Mouse (Mus musculus) kidney, adult 9 months (tissue): ENCODE measurements around the gene Wdr61.

Experiments
- DNase-seq: peaks from one replicate; pipeline ENCODE4 v3.0.0; 2022

The Wdr61 gene

DNA sequence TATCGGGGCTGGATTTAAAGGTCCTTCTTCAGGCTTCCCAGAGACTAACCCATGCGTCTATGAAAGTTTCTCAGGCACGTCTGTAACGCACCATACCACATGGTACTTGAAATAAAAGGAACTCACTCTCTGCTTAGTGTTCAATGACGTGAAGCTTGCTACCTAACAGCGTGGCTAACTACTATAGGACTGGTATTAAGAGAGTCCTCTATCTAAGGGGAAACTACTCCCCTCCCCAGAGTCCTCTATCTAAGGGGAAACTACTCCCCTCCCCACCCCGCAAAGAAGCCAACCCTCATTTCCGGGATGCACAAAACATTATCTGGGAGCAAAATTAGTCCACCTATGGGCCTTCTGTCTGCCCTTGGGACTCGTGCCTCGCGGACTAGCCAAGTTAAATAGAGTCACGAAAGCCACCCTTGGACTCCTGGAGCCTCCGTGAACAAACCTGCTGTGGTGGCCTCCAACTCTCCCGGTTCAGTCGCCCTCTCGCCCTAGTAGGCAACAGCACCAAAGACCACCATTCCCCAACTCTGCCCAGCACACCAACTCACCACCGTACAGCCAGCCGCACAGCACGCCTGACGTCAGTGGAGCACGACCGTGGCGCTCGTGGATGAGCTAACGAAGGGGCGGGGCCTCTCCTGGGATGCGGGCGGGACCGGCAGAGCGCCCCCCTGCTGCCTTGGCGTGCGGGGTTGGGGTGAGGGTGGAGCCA is at the start of gene Wdr61:
Wdr61 (minus strand) TSS at position 599 of the 718 bp plus-strand sequence.
- DNase-seq = peak; percentile 97

DNA sequence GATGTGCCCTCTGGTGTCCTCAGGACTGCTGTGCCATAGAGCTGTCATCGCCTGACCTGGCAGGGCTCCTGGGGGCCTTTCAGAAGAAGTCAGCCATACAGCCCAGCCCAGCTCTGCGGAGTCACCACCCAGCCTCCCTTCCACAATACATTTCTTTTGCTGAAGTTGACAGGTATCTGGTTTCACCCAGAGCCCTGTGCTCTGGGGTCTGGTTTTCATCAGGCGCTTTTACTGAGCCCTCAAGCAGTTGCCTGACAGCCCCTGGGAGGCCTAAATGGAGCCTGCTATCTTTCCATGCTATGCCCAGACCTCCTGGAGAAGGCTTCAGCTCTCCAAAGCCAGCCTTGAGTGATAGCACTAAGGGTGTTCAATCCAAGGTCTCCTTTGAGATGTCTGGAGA is 49.7 kb upstream of the Wdr61 start:
- no peak for DNase-seq

DNA sequence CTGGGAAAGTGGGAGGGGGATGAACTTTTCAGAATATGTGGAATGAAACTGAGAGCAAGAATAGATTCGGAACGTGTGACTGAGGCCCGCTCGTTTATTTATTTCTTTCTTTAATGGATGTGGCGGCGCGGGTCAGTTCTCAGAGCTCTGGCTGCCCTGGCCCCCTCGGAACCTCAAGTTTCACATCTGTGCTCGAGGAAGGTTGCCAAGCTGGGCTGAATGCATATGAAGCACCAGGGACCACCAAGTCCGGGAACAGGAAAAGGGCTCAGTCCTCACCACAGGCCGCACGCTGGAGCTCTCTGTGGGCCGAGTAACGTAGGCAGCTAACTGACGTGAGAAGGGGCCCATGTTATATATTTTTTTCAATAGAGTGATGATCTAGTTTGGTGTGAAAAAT is 48.2 kb upstream of the Wdr61 start:
- DNase-seq = no peak

DNA sequence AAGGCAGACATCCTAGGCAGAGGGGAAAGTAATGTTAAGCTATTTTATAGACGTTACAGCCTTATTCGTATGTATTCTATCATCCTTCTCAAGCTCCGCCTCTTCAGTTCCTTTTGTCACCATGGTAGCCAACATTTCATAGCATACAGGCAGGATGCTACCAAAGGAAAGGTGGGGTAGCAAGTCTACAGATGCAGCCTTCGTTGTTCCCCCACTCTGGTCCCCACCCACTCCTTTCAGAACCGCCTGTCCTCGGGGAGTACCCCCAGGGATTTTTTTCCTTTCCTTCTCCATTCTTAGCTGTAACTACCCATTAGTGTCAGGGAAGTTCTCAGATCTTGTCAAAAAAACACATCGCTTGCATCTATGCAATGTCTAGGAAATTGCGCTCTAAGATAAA is 45.0 kb upstream of the Wdr61 start:
- no peak for DNase-seq

DNA sequence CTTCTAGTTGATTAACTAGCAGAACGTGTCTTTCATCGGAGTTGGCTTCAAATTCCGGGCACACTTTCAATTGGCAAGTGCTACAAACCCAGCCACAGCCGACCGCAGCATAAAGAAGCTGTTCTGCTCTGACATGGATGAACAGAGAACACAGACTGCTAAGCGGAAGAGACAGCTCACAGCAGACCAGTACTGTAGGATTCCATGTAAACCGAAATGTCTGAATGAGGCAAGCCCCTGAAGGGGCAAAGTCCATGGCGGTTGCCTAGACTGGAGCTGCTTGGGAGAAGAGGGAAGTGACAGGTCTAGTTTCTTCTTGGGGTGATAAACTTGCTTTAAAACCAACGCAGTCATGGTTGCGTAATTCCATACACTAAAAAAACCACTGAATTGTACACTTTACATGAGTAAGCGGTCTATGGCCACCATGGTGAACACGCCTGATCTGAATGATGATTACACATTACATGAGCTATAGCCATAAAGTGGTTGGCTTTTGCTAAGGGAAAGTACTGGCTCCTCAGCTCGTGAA is 42.2 kb upstream of the Wdr61 start:
- no peak for DNase-seq

DNA sequence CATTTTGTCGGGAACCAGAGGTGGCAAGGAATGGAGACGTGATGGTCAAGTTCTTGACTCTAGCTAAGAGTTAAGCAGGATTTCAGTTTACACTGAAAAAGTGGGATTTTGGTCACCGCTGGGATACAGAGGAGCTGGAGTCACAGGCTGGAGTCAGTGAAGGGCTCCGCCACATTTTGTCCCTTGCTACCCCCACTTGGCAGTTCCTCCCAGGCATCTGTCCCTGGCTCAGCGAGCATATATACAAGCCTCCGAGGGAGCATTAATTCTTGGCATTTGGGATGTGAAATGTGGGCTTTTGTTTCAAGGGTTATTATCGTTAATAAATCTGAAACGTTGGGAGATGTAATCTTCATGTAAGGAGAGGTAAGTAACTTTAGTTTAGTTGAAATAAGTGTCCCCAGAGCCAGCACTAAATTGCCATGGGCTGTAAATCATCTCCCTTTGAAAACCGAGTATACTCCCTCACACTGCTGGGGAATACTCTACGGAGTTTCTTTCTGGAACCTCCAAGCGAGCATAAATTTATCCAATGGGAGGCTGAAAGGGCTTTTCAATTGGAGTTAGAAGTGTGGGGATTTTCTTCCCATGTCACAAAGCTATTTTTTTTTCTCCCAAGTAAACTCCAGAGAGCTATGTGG is 35.9 kb upstream of the Wdr61 start:
- no peak for DNase-seq

DNA sequence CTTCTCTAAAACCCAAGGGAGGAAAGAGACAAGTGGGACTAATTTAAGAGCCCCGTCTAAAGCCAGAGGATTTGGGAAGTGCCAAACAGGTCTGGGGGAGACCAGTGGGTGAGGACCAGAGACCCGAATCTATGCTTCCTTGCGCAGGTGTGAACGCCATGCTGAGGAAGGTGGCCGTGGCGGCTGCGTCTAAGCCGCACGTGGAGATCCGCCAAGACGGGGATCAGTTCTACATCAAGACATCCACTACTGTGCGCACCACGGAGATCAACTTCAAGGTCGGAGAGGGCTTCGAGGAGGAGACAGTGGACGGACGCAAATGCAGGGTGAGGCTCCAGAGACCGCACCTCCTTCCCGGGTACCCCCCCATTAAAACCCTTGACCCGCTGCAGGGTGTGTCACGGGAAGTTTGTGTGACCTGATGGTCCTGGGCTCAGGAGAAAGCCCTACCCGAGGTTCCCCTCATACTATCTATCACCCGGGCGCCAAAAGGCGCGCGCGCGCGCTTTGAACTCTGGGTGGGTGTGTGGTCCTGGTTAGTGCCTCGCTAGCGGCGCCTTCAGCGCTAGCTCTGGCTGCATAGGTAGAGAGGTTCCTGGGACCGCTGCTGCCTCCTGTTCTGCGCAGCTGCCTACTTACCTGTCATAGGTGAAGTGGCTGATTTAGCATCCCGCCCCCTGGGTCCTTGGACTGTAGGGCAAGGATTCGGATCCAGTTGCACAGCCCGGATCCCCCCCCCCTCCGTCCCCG is 31.2 kb upstream of the Wdr61 start:
- DNase-seq = no peak

DNA sequence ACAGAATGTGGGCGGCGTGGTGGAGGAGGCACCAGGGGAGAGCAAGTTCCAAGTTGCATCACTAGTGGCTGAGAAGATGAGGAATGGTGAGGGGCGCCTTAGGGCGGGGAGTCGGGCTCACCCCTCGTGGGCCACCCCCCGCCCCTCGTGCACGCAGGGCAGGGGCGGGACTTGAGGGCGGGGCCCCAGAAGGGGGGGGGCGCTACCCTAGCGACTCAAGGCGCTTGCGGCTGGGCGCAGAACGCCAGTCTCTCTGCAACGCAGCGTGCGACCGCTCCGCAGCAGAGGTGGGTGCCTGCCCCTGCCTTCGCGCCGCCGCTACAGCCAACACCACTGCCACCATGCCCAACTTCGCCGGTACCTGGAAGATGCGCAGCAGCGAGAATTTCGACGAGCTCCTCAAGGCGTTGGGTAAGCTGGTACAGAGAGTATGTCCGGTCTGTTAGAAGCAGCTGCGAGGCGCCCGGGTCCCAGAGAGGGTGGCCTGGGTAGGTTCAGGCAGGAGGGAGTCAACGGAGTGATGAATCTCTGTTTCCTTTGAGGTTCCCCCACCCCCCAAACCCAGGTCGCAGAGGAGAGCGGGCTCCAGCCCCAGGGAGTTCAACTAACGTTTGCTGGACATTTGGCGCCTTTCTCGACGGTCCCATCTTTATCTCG is 30.4 kb upstream of the Wdr61 start, which contains the start of gene Crabp1:
Crabp1 (plus strand) TSS at position 188 of the 657 bp plus-strand sequence.
- DNase-seq = no peak

DNA sequence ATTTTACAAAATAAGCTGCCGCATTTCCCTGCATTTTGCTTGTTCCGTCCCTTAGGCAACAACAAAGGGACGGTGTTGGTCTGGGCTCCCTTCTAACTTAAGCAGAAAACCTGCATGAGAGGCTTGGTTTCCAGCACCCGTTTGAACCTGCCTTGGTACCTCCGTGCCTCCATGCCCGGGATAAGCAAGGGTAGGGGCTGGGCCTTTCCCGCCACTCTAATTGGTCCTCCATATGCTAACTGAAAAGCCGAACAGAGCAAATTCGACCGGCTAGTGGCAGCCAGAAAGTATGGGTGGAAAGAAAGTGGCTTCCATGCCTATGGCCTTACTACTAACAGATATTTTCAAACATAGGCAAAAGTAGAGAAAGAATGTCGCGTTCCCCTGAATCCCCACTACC is 29.8 kb upstream of the Wdr61 start:
- DNase-seq = no peak

DNA sequence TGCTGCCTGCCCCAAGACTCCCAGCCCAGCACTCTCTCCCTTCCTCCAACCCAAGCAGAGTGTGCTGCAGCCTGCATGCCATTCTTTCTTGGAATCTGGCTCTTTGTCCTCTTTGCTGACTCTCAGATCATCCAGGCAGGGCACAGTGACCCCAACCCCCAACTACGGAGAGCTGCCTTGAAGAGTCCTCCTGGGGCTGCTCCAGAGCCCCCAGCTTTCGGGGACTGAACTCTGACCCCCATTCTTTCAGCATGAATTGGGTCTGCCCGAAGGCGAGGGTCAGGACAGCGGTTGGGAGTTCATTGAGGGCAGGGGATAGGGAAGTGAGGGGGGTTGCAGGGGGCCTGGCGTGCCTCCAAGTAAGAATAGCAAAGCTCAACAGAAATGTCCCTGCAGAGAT is 25.3 kb upstream of the Wdr61 start:
- peak; percentile 26 for DNase-seq

DNA sequence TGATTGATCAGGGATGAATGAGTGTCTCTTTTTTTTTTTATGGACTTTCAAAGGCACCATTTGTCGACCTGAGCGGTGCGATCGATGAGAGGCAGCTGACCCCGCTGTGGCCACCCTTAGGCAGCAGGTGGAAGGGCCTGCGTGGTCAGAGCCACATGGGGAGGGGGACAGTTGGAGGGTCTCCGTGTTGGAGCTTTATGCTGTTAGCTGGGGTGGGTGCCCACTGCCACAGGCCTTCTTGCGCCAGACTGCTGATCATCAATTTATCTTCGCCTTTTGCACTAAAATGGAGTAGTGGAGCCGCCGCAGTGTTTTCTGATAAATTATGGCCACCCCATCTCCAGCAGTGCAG is 18.6 kb upstream of the Wdr61 start:
- DNase-seq = no peak

DNA sequence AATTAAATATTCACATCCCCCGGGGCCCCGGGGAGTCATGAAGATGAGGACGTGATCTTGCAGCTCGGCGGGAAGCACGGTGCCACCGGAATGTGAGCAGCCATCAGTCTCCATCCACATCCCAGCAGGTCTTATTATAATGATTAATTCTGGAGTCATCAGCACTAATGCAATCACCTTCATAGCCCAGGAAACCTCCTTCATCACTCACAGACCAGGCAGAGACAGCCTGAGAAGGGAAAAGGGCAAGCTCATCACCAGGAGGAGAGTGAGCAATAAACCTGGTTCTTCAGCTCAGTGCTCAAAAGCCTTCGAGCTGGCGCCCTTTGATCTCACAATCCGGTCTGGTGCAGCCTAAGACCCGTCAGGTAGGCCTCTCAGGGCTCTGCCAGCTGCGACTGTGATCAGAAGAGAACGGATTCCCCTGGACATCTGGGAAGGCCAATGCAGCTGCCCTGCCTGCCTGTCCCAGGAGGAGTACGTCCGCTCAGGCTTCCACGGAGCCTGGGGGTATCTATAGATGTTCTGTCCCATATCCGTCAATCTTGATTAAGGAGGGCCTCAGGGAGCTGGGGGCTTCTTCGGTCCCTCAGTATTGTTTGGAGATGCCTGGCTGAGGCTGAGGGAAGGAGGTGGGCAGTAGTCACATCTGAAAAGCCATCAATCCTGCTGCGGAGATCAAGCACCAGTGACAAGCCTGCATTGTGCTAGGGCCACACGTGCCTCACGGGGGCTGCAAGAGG is 18.1 kb upstream of the Wdr61 start:
- DNase-seq = no peak

DNA sequence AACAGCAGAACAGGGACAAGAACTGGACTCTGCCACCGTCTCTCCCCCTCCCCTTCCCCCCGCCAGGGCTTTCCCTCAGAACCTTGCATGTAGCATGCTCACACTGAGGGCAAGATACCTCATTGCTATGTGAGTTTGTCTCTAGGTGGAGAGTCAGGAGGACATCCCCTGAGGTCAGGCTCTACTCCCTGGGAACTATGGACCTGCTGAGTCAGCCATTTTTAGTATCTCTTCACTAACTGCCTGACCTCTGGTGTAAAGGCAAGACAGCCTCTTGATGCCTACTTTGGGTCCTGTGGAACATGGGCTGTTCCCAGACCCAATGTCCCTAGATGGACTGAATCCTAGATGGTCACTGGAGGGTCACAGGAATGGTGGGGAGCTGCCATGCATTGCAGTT is 17.4 kb upstream of the Wdr61 start:
- no peak for DNase-seq

DNA sequence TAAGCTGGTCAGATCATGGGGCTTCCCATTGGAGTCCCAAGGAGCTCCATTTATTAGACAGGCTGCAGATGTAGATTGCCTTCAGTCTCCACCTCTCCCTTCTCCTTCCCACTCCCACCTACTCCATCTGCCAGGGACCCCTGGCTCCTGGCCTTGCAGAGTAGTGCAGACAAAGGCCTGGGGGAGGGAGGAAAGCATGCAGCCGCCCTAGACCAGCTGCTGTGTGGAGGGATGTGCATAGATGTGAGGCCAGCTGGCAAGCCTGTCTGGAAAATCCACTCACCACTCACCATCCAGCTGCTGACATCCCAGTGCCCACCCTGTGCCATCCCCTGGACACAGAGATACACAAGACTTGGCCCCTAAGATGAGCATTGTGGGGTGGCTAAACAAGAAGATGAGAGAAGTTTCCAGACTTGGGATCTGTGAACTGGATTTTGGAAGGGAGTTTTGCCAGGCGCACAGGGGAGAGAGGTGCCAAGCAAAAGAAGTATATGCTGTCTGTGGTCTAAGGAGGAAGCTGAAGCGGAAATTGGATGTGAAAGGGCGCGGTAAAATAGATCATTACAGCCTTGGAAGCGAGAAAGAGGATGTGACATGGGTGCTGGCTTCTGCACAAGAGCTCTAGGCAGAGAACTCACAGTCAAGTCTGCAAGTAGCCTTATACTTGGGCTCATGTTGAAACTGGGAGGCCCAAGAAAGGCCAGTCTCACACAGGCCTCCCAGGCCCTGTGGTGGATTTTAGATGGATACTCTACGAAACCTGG is 16.1 kb upstream of the Wdr61 start:
- DNase-seq = no peak

DNA sequence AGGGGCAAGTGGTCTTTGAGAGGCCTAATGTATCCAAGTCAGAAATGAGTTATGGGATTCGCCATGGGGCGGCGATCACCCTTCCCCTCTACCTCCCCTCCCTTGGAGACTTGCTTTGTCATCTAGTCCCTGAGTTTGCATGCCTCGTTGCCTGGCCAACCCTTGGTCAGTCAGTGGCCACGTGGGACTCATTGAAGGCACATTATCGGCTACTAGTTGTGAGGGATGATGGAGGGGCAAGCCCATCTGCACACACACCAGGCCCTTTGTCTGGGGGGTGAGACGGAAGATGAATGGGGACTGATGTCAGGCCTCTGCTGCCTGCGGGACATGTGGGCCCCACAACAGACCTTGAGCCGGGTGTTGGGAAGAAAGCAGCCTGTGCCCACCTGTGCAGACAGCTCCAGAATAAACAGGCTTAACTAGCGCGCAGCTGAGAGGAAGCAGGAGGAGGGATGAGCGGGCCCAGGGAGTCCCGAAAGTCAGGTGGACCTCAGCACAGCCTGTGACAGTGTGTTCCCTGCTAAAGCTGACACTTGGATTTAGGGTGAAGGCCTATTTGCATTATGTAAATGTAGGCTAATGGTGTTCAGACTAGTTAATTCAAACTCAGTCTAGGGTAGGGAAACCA is 11.5 kb upstream of the Wdr61 start:
- DNase-seq = no peak

DNA sequence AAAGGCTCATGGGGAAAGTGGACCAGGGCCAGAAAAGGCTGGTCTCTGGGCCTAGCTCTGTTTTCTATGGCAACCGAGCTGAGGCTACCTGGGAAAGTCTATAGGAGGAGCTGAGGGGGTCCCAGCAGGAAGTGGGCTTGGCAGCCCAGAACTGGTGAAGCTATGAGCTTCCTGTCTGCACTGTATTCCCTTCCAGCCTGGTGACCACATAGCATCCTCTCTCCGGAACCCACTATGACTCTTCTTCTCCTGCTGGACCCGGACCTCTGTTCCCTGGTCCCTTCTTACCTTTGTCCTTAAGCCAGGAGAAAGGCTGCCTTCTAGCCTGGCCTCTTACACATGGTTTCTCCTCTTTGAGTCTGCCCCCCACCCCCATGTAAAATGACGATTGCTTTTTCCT is 9.6 kb upstream of the Wdr61 start:
- DNase-seq = no peak

DNA sequence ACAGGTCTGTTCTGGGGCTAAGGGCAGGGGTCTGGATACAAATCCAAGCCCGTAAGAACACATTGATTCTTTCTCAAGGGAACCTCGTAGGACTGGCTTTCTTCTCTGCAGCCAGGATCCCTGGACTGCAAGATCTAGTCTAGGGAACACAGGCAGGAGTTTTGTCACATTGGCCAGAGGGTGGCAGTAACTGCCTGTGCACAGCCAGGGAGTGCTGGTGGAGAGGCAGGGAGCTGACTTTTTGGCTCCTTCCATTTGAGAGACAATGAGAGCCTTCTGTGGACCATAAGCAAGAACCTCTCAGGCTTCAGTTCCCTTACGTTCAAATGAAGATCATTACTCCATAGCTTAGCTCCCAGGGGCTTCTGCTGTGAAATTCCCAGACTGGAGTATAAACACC is 4.1 kb upstream of the Wdr61 start:
- DNase-seq = peak; percentile 53

DNA sequence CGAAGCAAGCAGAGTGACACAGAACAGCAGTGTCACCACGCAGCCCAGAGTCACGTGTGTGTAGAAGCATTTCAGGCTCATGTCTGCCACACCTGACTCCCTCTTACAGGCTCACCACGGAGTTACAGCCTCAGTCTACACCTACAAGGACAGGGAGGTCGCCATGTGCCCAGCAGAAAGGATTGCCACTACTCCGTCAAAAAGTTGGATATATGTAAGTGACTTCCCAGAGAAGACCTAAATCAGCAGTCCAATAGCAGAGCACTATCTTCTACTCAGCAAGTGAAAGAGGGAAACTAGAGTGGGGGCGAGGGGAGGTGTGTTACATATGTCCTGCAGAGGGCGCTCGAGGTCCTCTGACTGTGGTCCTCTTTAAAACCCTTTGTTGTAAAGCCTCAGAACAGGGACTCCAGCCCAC is 2.0 kb upstream of the Wdr61 start:
- peak; percentile 60 for DNase-seq

DNA sequence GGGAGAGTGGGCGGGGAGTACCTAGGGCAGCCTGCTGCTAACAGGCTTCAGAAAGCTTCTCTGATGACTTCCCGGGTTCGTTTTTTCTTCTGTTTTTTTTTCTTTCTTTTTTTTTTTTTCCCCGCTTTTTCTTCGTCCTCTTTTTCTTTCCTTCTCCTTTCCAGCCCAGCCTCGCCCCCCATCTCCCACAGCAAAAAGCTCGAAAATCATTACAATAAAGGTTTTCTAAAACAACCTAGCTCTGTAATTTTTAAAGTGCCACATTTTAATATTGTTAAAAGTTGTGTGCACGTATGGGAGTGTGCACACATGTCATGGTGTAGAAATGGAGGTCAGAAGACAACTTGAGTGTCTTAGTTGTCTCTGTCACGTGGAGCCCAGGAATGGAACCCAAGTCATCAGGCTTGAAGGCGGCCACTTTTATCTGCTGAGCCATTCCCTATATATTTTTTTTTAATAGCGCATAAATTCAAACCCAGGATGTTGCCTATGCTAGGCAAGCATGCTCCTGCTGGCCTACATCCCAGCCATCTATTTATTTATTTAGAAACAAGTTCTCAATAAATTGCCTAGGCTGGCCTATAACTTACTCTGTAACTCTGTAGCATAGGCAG is 427 bp upstream of the Wdr61 start:
- DNase-seq = no peak

DNA sequence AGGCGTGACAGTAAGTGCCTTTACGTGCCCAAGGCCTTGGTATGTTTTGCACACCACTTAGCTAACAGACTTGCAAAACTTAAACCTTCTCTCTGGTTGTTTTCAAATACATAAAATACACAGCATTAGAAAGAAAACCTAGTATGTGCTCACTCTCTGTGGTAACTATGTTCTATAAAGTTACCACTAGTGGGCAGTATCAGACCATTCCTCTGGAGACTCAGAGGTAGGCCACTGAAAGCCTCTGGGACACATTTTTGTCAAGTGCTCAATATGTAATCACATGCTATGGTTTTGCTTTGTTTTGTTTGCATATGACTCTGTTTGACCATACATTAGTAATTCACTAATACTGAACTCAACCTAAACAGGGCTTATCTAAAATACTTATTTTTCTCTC is 2.2 kb downstream of the Wdr61 start:
- DNase-seq = peak; percentile 28

DNA sequence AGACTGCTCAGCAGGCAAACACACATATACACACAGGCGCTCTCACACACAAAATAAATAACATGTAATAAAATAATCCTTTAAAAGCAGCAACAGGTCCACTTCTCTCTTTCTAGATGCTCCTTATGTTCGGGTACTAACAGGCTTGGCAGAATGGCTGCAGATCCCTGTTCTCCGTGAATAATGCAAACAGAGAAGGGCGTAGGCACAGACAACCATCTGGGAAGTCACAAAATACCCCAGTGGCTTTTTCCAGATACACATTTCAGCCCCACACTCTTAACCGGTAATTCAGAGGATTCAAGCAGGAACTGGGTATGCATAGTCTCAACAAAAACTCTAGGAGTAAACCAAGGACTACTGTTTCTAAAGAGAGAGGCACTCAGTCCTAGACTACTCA is 8.0 kb downstream of the Wdr61 start:
- DNase-seq = no peak
